In genomic region chr1:89288921-89289320, GRCm38 (mm10) we compare ENCODE assay signal across 33 mouse cellular contexts.
"Had no signal": no experiment of that assay in that cellular context is flagged by ENCODE, and none has a peak within 500 bp of the region (broad histone marks: within the 10 kb centered on the region; RNA-seq: fewer than 3 reads in every experiment).

No protein-coding gene starts in this region.

- ATAC-seq: liver, embryonic 12.5 days; lung, postnatal 0 days; midbrain, embryonic 13.5 days; midbrain, embryonic 15.5 days; midbrain, embryonic 16.5 days had no signal

- H3K4me1 ChIP-seq: limb, embryonic 10.5 days; limb, embryonic 12.5 days; limb, embryonic 13.5 days; limb, embryonic 15.5 days; liver, embryonic 12.5 days; liver, embryonic 13.5 days; liver, embryonic 15.5 days; lung, embryonic 15.5 days; megakaryocyte, embryonic 14.5 days; midbrain, embryonic 15.5 days; neural tube, embryonic 12.5 days; neural tube, embryonic 13.5 days had no signal

- H3K9me3 ChIP-seq: limb, embryonic 10.5 days; limb, embryonic 12.5 days; limb, embryonic 13.5 days; limb, embryonic 15.5 days; liver, embryonic 12.5 days; liver, embryonic 13.5 days; liver, embryonic 15.5 days; lung, embryonic 15.5 days; megakaryocyte, embryonic 14.5 days; midbrain, embryonic 10.5 days; midbrain, embryonic 12.5 days; midbrain, embryonic 13.5 days; midbrain, embryonic 15.5 days; neural tube, embryonic 12.5 days; neural tube, embryonic 13.5 days had no signal

- H3K4me3 ChIP-seq: limb, embryonic 10.5 days; limb, embryonic 12.5 days; limb, embryonic 13.5 days; limb, embryonic 15.5 days; liver, embryonic 12.5 days; liver, embryonic 13.5 days; liver, embryonic 15.5 days; lung, embryonic 15.5 days; megakaryocyte, embryonic 14.5 days; midbrain, embryonic 10.5 days; midbrain, embryonic 12.5 days; midbrain, embryonic 13.5 days; midbrain, embryonic 15.5 days; myocyte; neural tube, embryonic 12.5 days; neural tube, embryonic 13.5 days had no signal

- H3K27me3 ChIP-seq: limb, embryonic 12.5 days; limb, embryonic 15.5 days; liver, embryonic 12.5 days; liver, embryonic 15.5 days; lung, embryonic 15.5 days; midbrain, embryonic 13.5 days; midbrain, embryonic 15.5 days; neural tube, embryonic 12.5 days; neural tube, embryonic 13.5 days had no signal

- H3K27ac ChIP-seq: limb, embryonic 10.5 days; limb, embryonic 12.5 days; limb, embryonic 13.5 days; limb, embryonic 15.5 days; liver, embryonic 12.5 days; liver, embryonic 13.5 days; liver, embryonic 14.5 days; liver, embryonic 15.5 days; lung, embryonic 15.5 days; macrophage; midbrain, embryonic 10.5 days; midbrain, embryonic 12.5 days; midbrain, embryonic 13.5 days; midbrain, embryonic 15.5 days; neural tube, embryonic 12.5 days; neural tube, embryonic 13.5 days had no signal

- DNase-seq: left cerebral cortex, postnatal 4 days; liver; liver, embryonic 13.5 days; liver, postnatal 0 days; lung, adult 18-20 months; lung, adult 2 months; lung, embryonic 14.5 days; lung, postnatal 10 days; lung, postnatal 14 days; lung, postnatal 36 days; lung, postnatal 4 days; midbrain, embryonic 14.5 days had no signal

- H3K4me2 ChIP-seq: limb, embryonic 12.5 days; limb, embryonic 13.5 days; limb, embryonic 15.5 days; liver, embryonic 11.5 days; liver, embryonic 12.5 days; liver, embryonic 13.5 days; liver, embryonic 15.5 days; lung, embryonic 14.5 days; lung, embryonic 15.5 days; midbrain, embryonic 11.5 days; midbrain, embryonic 12.5 days; midbrain, embryonic 13.5 days; midbrain, embryonic 15.5 days; neural tube, embryonic 12.5 days; neural tube, embryonic 13.5 days had no signal

- H3K36me3 ChIP-seq: limb, embryonic 10.5 days; limb, embryonic 12.5 days; limb, embryonic 13.5 days; limb, embryonic 15.5 days; liver, embryonic 12.5 days; liver, embryonic 13.5 days; liver, embryonic 15.5 days; lung, embryonic 15.5 days; midbrain, embryonic 10.5 days; midbrain, embryonic 12.5 days; midbrain, embryonic 13.5 days; midbrain, embryonic 15.5 days; neural tube, embryonic 12.5 days; neural tube, embryonic 13.5 days had no signal

- H3K9ac ChIP-seq: limb, embryonic 12.5 days; limb, embryonic 13.5 days; limb, embryonic 15.5 days; liver, embryonic 12.5 days; liver, embryonic 13.5 days; liver, embryonic 14.5 days; liver, embryonic 15.5 days; liver, postnatal 0 days; lung, embryonic 14.5 days; lung, embryonic 15.5 days; midbrain, embryonic 12.5 days; midbrain, embryonic 13.5 days; midbrain, embryonic 15.5 days; neural tube, embryonic 12.5 days; neural tube, embryonic 13.5 days had no signal
